In the genomic region with DNA sequence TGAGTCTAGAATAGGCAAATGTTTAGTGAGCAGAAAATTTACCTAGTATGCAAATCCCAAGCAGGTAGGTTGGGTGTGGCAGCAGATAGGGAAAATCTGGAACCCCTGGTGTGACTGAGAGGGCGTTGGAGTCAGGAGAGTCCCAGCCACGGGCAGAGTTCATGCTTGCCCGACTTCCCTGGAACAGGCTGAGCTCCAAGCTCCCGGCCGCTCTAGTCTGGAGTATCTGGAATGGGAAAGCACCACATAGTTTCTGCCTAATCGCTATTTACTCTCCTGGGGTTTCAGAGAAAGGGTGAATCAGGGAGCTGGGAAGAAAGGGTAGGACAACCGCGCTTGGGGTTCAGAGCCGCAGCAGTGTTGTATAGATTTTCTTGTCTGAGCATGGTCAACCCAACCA, we compare ENCODE assay signal across 20 mouse cellular contexts.
DNase-seq lines count a peak whose midpoint lies in the region; ATAC-seq and TF ChIP-seq lines count a peak whose summit lies in the region.
"Had no signal": no experiment of that assay in that cellular context is flagged by ENCODE, and none has a peak within 500 bp of the region (broad histone marks: within the 10 kb centered on the region; RNA-seq: fewer than 3 reads in every experiment).

No protein-coding gene starts in this region.

- 60% methylated on average over 9 of the region's 9 CpGs for WGBS in lung, postnatal 0 days
- 79% methylated on average over 9 of the region's 9 CpGs for WGBS in intestine, embryonic 14.5 days
- WGBS in small intestine, adult 2 months = 44% methylated on average over 9 of the region's 9 CpGs

- no peak for TF ChIP-seq EP300 in lung, postnatal 0 days (IDR thresholded peaks at IDR 0.05)

- H3K9me3 ChIP-seq in lung, postnatal 0 days (ENCODE audit: low read length) = no peaks in the 10 kb centered on the region
- H3K9me3 ChIP-seq in intestine, embryonic 14.5 days (ENCODE audit: control insufficient read depth, low read length) = no peaks in the 10 kb centered on the region
- H3K9me3 ChIP-seq: embryonic facial prominence, embryonic 15.5 days; forebrain, embryonic 10.5 days; forebrain, embryonic 15.5 days; G1E; heart, embryonic 15.5 days; hindbrain, embryonic 15.5 days had no signal

- H3K27ac ChIP-seq in lung, postnatal 0 days (ENCODE audit: low read length) = no peak overlapping the region
- H3K27ac ChIP-seq in intestine, embryonic 14.5 days (ENCODE audit: low read depth) = no peak overlapping the region; the same call in 1 of the 2 replicates
- H3K27ac ChIP-seq in small intestine, adult 2 months (ENCODE audit: insufficient read depth, low read depth, low read length) = peak overlapping the region; percentile 84
- H3K27ac ChIP-seq: embryonic facial prominence, embryonic 15.5 days; forebrain, embryonic 15.5 days; heart, adult 2 months; heart, embryonic 15.5 days had no signal

- peak; percentile 11 for DNase-seq in lung, postnatal 0 days (ENCODE audit: low spot score)
- DNase-seq in lung, postnatal 4 days = no peak
- peak; percentile 52 for DNase-seq in intestine, embryonic 14.5 days (ENCODE audit: low spot score)
- DNase-seq in yolk sac, embryonic 10.5 days (ENCODE audit: low spot score) = peak; percentile 48
- no peak for DNase-seq in embryo, embryonic 10 days (ENCODE audit: low spot score)
- no peak for DNase-seq in layer of hippocampus, postnatal 25 days (ENCODE audit: extremely low spot score in 1 of 2, low spot score in 1 of 2)
- no peak for DNase-seq in adrenal gland, postnatal 14 days
- DNase-seq: adrenal gland, postnatal 25 days; gastrocnemius, postnatal 10 days; heart, adult 2 months had no signal

- no peak for ATAC-seq in lung, postnatal 0 days
- ATAC-seq in intestine, embryonic 14.5 days (replicated peaks; ENCODE audit: low FRiP score, low TSS enrichment, low read depth) = no peak
- ATAC-seq: activated CD4-positive, CD25-positive, alpha-beta regulatory T cell, adult 4 months had no signal

- H3K4me1 ChIP-seq in lung, postnatal 0 days (ENCODE audit: insufficient read depth, low read depth, low read length) = peaks cover 6% of the 10 kb centered on the region; the same call in 1 of the 2 replicates
- no peaks in the 10 kb centered on the region for H3K4me1 ChIP-seq in intestine, embryonic 14.5 days (replicated peaks; ENCODE audit: control insufficient read depth, insufficient read depth, low read length)
- peaks cover 48% of the 10 kb centered on the region for H3K4me1 ChIP-seq in small intestine, adult 2 months (ENCODE audit: control insufficient read depth, insufficient read depth, insufficient read length, low read length)

- no peak overlapping the region for H3K9ac ChIP-seq in lung, postnatal 0 days (replicated peaks; ENCODE audit: low read depth)
- no peak overlapping the region for H3K9ac ChIP-seq in intestine, embryonic 14.5 days (ENCODE audit: low read length)
- H3K9ac ChIP-seq: embryonic facial prominence, embryonic 15.5 days; forebrain, embryonic 15.5 days; heart, embryonic 15.5 days; hindbrain, embryonic 15.5 days had no signal

- no peaks in the 10 kb centered on the region for H3K27me3 ChIP-seq in lung, postnatal 0 days (replicated peaks; ENCODE audit: insufficient read depth, low read length)
- no peaks in the 10 kb centered on the region for H3K27me3 ChIP-seq in intestine, embryonic 14.5 days (replicated peaks; ENCODE audit: control insufficient read depth, insufficient read depth, low read length)
- no peaks in the 10 kb centered on the region for H3K27me3 ChIP-seq in small intestine, adult 2 months (ENCODE audit: control insufficient read depth, insufficient read depth, low read length)
- H3K27me3 ChIP-seq: forebrain, embryonic 15.5 days; hindbrain, embryonic 15.5 days had no signal

- H3K4me3 ChIP-seq in lung, postnatal 0 days (ENCODE audit: low read depth, low read length) = no peak overlapping the region
- no peak overlapping the region for H3K4me3 ChIP-seq in intestine, embryonic 14.5 days (ENCODE audit: low read depth, low read length)
- no peak overlapping the region for H3K4me3 ChIP-seq in small intestine, adult 2 months (ENCODE audit: low read depth, low read length)
- H3K4me3 ChIP-seq: embryonic facial prominence, embryonic 15.5 days; erythroblast, embryonic 14.5 days; forebrain, embryonic 10.5 days; forebrain, embryonic 15.5 days; heart, adult 2 months; heart, embryonic 15.5 days; hindbrain, embryonic 15.5 days had no signal

- no peaks in the 10 kb centered on the region for H3K36me3 ChIP-seq in lung, postnatal 0 days (ENCODE audit: insufficient read depth, low read length)
- no peaks in the 10 kb centered on the region for H3K36me3 ChIP-seq in intestine, embryonic 14.5 days (ENCODE audit: control insufficient read depth, insufficient read depth, low read length)
- no peaks in the 10 kb centered on the region for H3K36me3 ChIP-seq in small intestine, adult 2 months (ENCODE audit: control insufficient read depth, insufficient read depth, low read length)
- H3K36me3 ChIP-seq: embryonic facial prominence, embryonic 15.5 days; forebrain, embryonic 10.5 days; forebrain, embryonic 15.5 days; G1E; heart, embryonic 15.5 days; hindbrain, embryonic 15.5 days had no signal

- TF ChIP-seq CTCF in lung, postnatal 0 days (IDR thresholded peaks at IDR 0.05) = no peak
- TF ChIP-seq CTCF in small intestine, adult 2 months (IDR thresholded peaks at IDR 0.05; ENCODE audit: extremely low read depth, insufficient read length, insufficient replicate concordance, low read depth, low read length) = no peak

- no peak for TF ChIP-seq POLR2A in small intestine, adult 2 months (IDR thresholded peaks at IDR 0.05; ENCODE audit: low read depth, low read length)

- H3K4me2 ChIP-seq in lung, postnatal 0 days (replicated peaks; ENCODE audit: low read depth, low read length) = no peak overlapping the region
- no peak overlapping the region for H3K4me2 ChIP-seq in intestine, embryonic 14.5 days (ENCODE audit: low read length)
- H3K4me2 ChIP-seq: forebrain, embryonic 15.5 days; heart, embryonic 11.5 days; heart, embryonic 15.5 days; hindbrain, embryonic 15.5 days had no signal

Comparison
In these comparisons a context has a peak if more than half of its experiments do, and no peak if none do; other contexts are left out.
1. DNase-seq: peak in lung, postnatal 0 days (single experiment), intestine, embryonic 14.5 days (single experiment) and yolk sac, embryonic 10.5 days (single experiment); none in lung, postnatal 4 days (0 of 2), embryo, embryonic 10 days (single experiment), layer of hippocampus, postnatal 25 days (0 of 2) and adrenal gland, postnatal 14 days (single experiment).